Mouse (Mus musculus) thymus, postnatal 36 days (tissue): ENCODE results near the gene Zbp1.
A peak's percentile ranks its signal among the peaks of the same experiment; 100 is the strongest.

Source experiments
- DNase-seq, 2 experiments: peaks; one replicate each; pipeline ENCODE4 v3.0.0; 2022; ENCODE audit warnings: mixed read lengths in 2 of 2

The Zbp1 gene

GRCm38 (mm10) chr2:173218416-173219141 is at the start of gene Zbp1:
TSS of gene Zbp1 (minus strand) at chr2:173218923.
- peak; percentile 61 to 62 for DNase-seq

- DNase-seq: no peak
These were observed 48.8 kb upstream of the Zbp1 start for GRCm38 (mm10) chr2:173267562-173267961.

- no peak for DNase-seq
These were observed 47.8 kb upstream of the Zbp1 start for GRCm38 (mm10) chr2:173266349-173267112.

GRCm38 (mm10) chr2:173265468-173266265 is 46.9 kb upstream of the Zbp1 start:
- no peak for DNase-seq

GRCm38 (mm10) chr2:173264467-173265128 is 45.9 kb upstream of the Zbp1 start:
- DNase-seq: peak; percentile 66 to 82

GRCm38 (mm10) chr2:173263636-173264330 is 45.1 kb upstream of the Zbp1 start:
- DNase-seq: peak; percentile 67 to 79

GRCm38 (mm10) chr2:173261497-173261896 is 42.8 kb upstream of the Zbp1 start:
- no peak for DNase-seq

GRCm38 (mm10) chr2:173258459-173259091 is 39.9 kb upstream of the Zbp1 start:
- no peak for DNase-seq

- DNase-seq: no peak
These were observed 38.9 kb upstream of the Zbp1 start for GRCm38 (mm10) chr2:173257610-173258009.

GRCm38 (mm10) chr2:173256552-173256949 is 37.8 kb upstream of the Zbp1 start:
- DNase-seq: no peak

- DNase-seq: no peak
These were observed 37.3 kb upstream of the Zbp1 start for GRCm38 (mm10) chr2:173255810-173256551.

- no peak for DNase-seq
These were observed 35.3 kb upstream of the Zbp1 start for GRCm38 (mm10) chr2:173253761-173254662.

GRCm38 (mm10) chr2:173251675-173252074 is 33.0 kb upstream of the Zbp1 start:
- DNase-seq: no peak

- no peak for DNase-seq
These were observed 32.4 kb upstream of the Zbp1 start for GRCm38 (mm10) chr2:173251133-173251532.

- DNase-seq: no peak
These were observed 31.7 kb upstream of the Zbp1 start for GRCm38 (mm10) chr2:173250411-173250810.

- DNase-seq: no peak
These were observed 31.2 kb upstream of the Zbp1 start for GRCm38 (mm10) chr2:173249965-173250364.

- no peak for DNase-seq
These were observed 30.7 kb upstream of the Zbp1 start for GRCm38 (mm10) chr2:173249386-173249785.

GRCm38 (mm10) chr2:173248822-173249221 is 30.1 kb upstream of the Zbp1 start:
- no peak for DNase-seq

GRCm38 (mm10) chr2:173247911-173248310 is 29.2 kb upstream of the Zbp1 start:
- no peak for DNase-seq

GRCm38 (mm10) chr2:173247197-173247596 is 28.5 kb upstream of the Zbp1 start:
- no peak for DNase-seq
